Mouse (Mus musculus) left cerebral cortex, postnatal 36 days (tissue): ENCODE measurements around the gene Prpf6. TPM values are rescaled to one million over a fixed set of nuclear protein-coding genes. Genes with fewer than 3 reads are reported as not detected.

Source experiments
- DNase-seq, 2 experiments: peaks; one replicate each; pipeline ENCODE4 v3.0.0; 2021 to 2022; ENCODE audit warnings: low spot score in 2 of 2, mixed read lengths in 1 of 2
- intact Hi-C: fragments of 180-260 bp; cut with DNase I; formaldehyde crosslinking; loops from one replicate; pipeline ENCODE4 v1.15.1; 2025
- microRNA-seq: library from miRNA; unstranded; fragments of <30 nt; microRNA quantifications from one replicate; pipeline ENCODE4 v1.2.0, GENCODE M21; 2022
- total RNA-seq, 2 experiments: library from RNA; stranded (reverse); gene quantifications; 2 replicates each; pipeline ENCODE4 v1.2.3; 2021

Prpf6 gene
- total RNA-seq, 2 experiments from 2014 or later, result 49.8 to 54.4 TPM

GRCm38 (mm10) chr2:181696801-181697420 is 105.2 kb downstream of the Prpf6 start:
- intact Hi-C loops, result no loop called here
- no peak for DNase-seq

- intact Hi-C loops, result no loop called here
- no peak for DNase-seq
Observed at GRCm38 (mm10) chr2:181698241-181698640, 106.6 kb downstream of the Prpf6 start, which contains the start of gene Lkaaear1. Gene Lkaaear1 (minus strand): TSS chr2:181698442.

Small RNA genes within 50 kb of the gene (microRNA-seq; reads per million reads assigned to microRNA genes)
- not detected for gene Mir7006

Other genes with a start within 250 kb of the Prpf6 start
- gene Zgpat, start 226.9 kb upstream of the Prpf6 start, total RNA-seq, result 10 to 100 TPM; 50.3 to 84.9 TPM
- gene Arfrp1, start 226.5 kb upstream of the Prpf6 start, total RNA-seq, result 10 to 100 TPM; 38.5 to 45.4 TPM
- 10 to 100 TPM; 30.5 to 48.6 TPM for gene Lime1, start 211.8 kb upstream of the Prpf6 start, total RNA-seq
- gene Zbtb46, start 132.4 kb upstream of the Prpf6 start, total RNA-seq, result 10 to 100 TPM; 10.3 to 12.3 TPM
- gene Abhd16b, start 98.7 kb upstream of the Prpf6 start, total RNA-seq, result not detected
- gene Tpd52l2, start 94.7 kb upstream of the Prpf6 start, total RNA-seq, result 10 to 100 TPM; 64.1 to 72.6 TPM
- 100 to 1,000 TPM; 285 to 305 TPM for gene Dnajc5, start 71.4 kb upstream of the Prpf6 start, total RNA-seq
- 10 to 100 TPM; 33.1 to 65.4 TPM for gene Uckl1, start 7.0 kb upstream of the Prpf6 start, total RNA-seq
- gene Zfp512b, start 935 bp downstream of the Prpf6 start, total RNA-seq, result 100 to 1,000 TPM in 1 of 2 experiments, 10 to 100 TPM in 1; 70.6 to 105 TPM
- 10 to 100 TPM; 19.9 to 20.9 TPM for gene Samd10, start 7.3 kb downstream of the Prpf6 start, total RNA-seq
- gene Gm29797, start 65.2 kb downstream of the Prpf6 start, total RNA-seq, result under 1 TPM in 1 of 2 experiments, not detected in 1; 0.75 TPM
- gene Sox18, start 79.8 kb downstream of the Prpf6 start, total RNA-seq, result 10 to 100 TPM; 11.3 to 14.7 TPM
- 10 to 100 TPM; 64.9 to 75.5 TPM for gene Tcea2, start 88.4 kb downstream of the Prpf6 start, total RNA-seq
- 10 to 100 TPM; 32.7 to 36.0 TPM for gene Rgs19, start 102.1 kb downstream of the Prpf6 start, total RNA-seq
- gene Lkaaear1, start 106.6 kb downstream of the Prpf6 start, total RNA-seq, result not detected
- gene Oprl1, start 123.1 kb downstream of the Prpf6 start, total RNA-seq, result 10 to 100 TPM; 54.7 to 55.4 TPM
- gene Myt1, start 171.5 kb downstream of the Prpf6 start, total RNA-seq, result 10 to 100 TPM; 11.7 to 29.5 TPM
- gene Pcmtd2, start 246.0 kb downstream of the Prpf6 start, total RNA-seq, result 10 to 100 TPM; 81.4 to 90.5 TPM